In genomic region chr4:140871376-140871775, GRCm38 (mm10) we compare ENCODE assay signal across 16 mouse cellular contexts. TPM values are rescaled to one million over a fixed set of nuclear protein-coding genes. Genes with fewer than 3 reads are reported as not detected.
"Had no signal": no experiment of that assay in that cellular context is flagged by ENCODE, and none has a peak within 500 bp of the region (broad histone marks: within the 10 kb centered on the region; RNA-seq: fewer than 3 reads in every experiment).

No protein-coding gene starts in this region.

- H3K27me3 ChIP-seq: midbrain, embryonic 15.5 days; neural tube, embryonic 12.5 days; stomach, embryonic 15.5 days had no signal

- H3K4me3 ChIP-seq: liver, embryonic 13.5 days; liver, embryonic 15.5 days; megakaryocyte, embryonic 14.5 days; midbrain, embryonic 13.5 days; midbrain, embryonic 15.5 days; neural tube, embryonic 12.5 days; stomach, embryonic 15.5 days had no signal

- DNase-seq: liver, embryonic 13.5 days; lung, adult 18-20 months; lung, embryonic 14.5 days; lung, postnatal 10 days; right cerebral cortex, postnatal 14 days; thymus, adult 18-20 months; thymus, postnatal 14 days; thymus, postnatal 36 days had no signal

- H3K27ac ChIP-seq: liver, embryonic 13.5 days; midbrain, embryonic 13.5 days; midbrain, embryonic 15.5 days; neural tube, embryonic 12.5 days; stomach, embryonic 15.5 days had no signal

- H3K9me3 ChIP-seq: liver, embryonic 13.5 days; liver, embryonic 15.5 days; midbrain, embryonic 15.5 days; stomach, embryonic 15.5 days had no signal

- H3K36me3 ChIP-seq: liver, embryonic 13.5 days; liver, embryonic 15.5 days; midbrain, embryonic 13.5 days; midbrain, embryonic 15.5 days; neural tube, embryonic 12.5 days; stomach, embryonic 15.5 days had no signal

RNA-seq across cellular contexts. Expression of gene Padi1, which starts 25.8 kb away (rescaled TPM):
- polyA plus RNA-seq: midbrain, embryonic 13.5 days; midbrain, postnatal 0 days; neural tube, embryonic 14.5 days had no signal
